Mouse (Mus musculus) embryonic stem cell, embryonic (primary cell): ENCODE data around the gene Cdh12.
"Not testable (repeated sequence)": the region's sequence is repeated elsewhere in the genome, so short reads cannot be mapped to it uniquely, and the experiment has no call there.

Experiments
- CTCF ChIA-PET, 4 experiments: fragments of 300-600 bp in 2 of 4; fragments of 350-600 bp in 2 of 4; sonication (Branson Sonifier 250); formaldehyde crosslinking; loops; one replicate each; lab custom pipeline; 2022; ENCODE audit warnings: inconsistent platforms in 2 of 4; lab: Charles Lee
- POLR2A ChIA-PET, 4 experiments: fragments of 300-600 bp in 2 of 4; fragments of 350-600 bp in 2 of 4; sonication (Branson Sonifier 250); formaldehyde crosslinking; loops; one replicate each; lab custom pipeline; 2022; ENCODE audit warnings: antibody characterized with exemption in 4 of 4, inconsistent platforms in 1 of 4; lab: Charles Lee

Gene Cdh12

GRCm38 (mm10) chr15:21007931-21008330, 558.9 kb downstream of the Cdh12 start:
- CTCF ChIA-PET, result no interaction called here
- POLR2A ChIA-PET, result interaction anchor here in 1 of 4 experiments (0.7 kb wide), 1 partner anchor 122 kb away, joined by 6 read pairs; no protein-coding TSS in a partner anchor

- POLR2A ChIA-PET, result interaction anchor here in 1 of 4 experiments (0.7 kb wide), 1 partner anchor 122 kb away, joined by 6 read pairs; no protein-coding TSS in a partner anchor
- CTCF ChIA-PET, result no interaction called here
Measured at GRCm38 (mm10) chr15:21008487-21008886, 559.4 kb downstream of the Cdh12 start.

GRCm38 (mm10) chr15:21008969-21009368, 559.9 kb downstream of the Cdh12 start:
- POLR2A ChIA-PET, result no interaction called here
- CTCF ChIA-PET, result no interaction called here

- CTCF ChIA-PET, result no interaction called here
- POLR2A ChIA-PET, result no interaction called here
Measured at GRCm38 (mm10) chr15:21063683-21064082, 614.6 kb downstream of the Cdh12 start.

GRCm38 (mm10) chr15:21069264-21069663, 620.2 kb downstream of the Cdh12 start:
- ChIA-PET POLR2A (no interaction called here), CTCF (no interaction called here)

GRCm38 (mm10) chr15:21092824-21093223, 643.8 kb downstream of the Cdh12 start:
- CTCF ChIA-PET, result no interaction called here
- POLR2A ChIA-PET, result no interaction called here

- ChIA-PET CTCF (interaction anchor here in 3 of 4 experiments (0.5 to 1.1 kb wide), 12 partner anchors 8 to 408 kb away, joined by 3 to 7 read pairs (median 3); no protein-coding TSS in a partner anchor), POLR2A (interaction anchor here in 1 of 4 experiments (0.6 kb wide), 2 partner anchors 289 to 1758 kb away, joined by 3 to 4 read pairs; no protein-coding TSS in a partner anchor)
Measured at GRCm38 (mm10) chr15:21109009-21109841, 660.2 kb downstream of the Cdh12 start.

- POLR2A ChIA-PET, result no interaction called here
- CTCF ChIA-PET, result interaction anchor here in 1 of 4 experiments (0.6 to 0.7 kb wide), 3 partner anchors 8 to 296 kb away, joined by 3 to 7 read pairs (median 3); no protein-coding TSS in a partner anchor
Measured at GRCm38 (mm10) chr15:21109889-21110500, 660.9 kb downstream of the Cdh12 start.

GRCm38 (mm10) chr15:21110874-21111603, 662.0 kb downstream of the Cdh12 start:
- CTCF ChIA-PET, result no interaction called here
- POLR2A ChIA-PET, result no interaction called here

- POLR2A ChIA-PET, CTCF ChIA-PET: not testable (repeated sequence)
Measured at GRCm38 (mm10) chr15:21114775-21115174, 665.7 kb downstream of the Cdh12 start.

GRCm38 (mm10) chr15:21130660-21131059, 681.6 kb downstream of the Cdh12 start:
- CTCF ChIA-PET, result no interaction called here
- POLR2A ChIA-PET, result interaction anchor here in 1 of 4 experiments (0.6 kb wide), 1 partner anchor 122 kb away, joined by 6 read pairs; no protein-coding TSS in a partner anchor

GRCm38 (mm10) chr15:21132999-21133398, 683.9 kb downstream of the Cdh12 start:
- ChIA-PET POLR2A (no interaction called here), CTCF (no interaction called here)

GRCm38 (mm10) chr15:21146896-21147295, 697.8 kb downstream of the Cdh12 start:
- POLR2A ChIA-PET, result no interaction called here
- CTCF ChIA-PET, result no interaction called here

GRCm38 (mm10) chr15:21153602-21154001, 704.5 kb downstream of the Cdh12 start:
- ChIA-PET CTCF (no interaction called here), POLR2A (no interaction called here)

- ChIA-PET POLR2A (no interaction called here), CTCF (no interaction called here)
Measured at GRCm38 (mm10) chr15:21179727-21180126, 730.7 kb downstream of the Cdh12 start.

GRCm38 (mm10) chr15:21180191-21180590, 731.1 kb downstream of the Cdh12 start:
- ChIA-PET POLR2A (no interaction called here), CTCF (no interaction called here)

- ChIA-PET POLR2A (interaction anchor here in 1 of 4 experiments (1.0 kb wide), 1 partner anchor 13 kb away, joined by 3 read pairs; no protein-coding TSS in a partner anchor), CTCF (interaction anchor here in 2 of 4 experiments (0.6 to 0.7 kb wide), 2 partner anchors 72 to 394 kb away, joined by 3 to 6 read pairs; no protein-coding TSS in a partner anchor)
Measured at GRCm38 (mm10) chr15:21185799-21186198, 736.7 kb downstream of the Cdh12 start.

GRCm38 (mm10) chr15:21210089-21210488, 761.0 kb downstream of the Cdh12 start:
- POLR2A ChIA-PET, CTCF ChIA-PET: not testable (repeated sequence)

GRCm38 (mm10) chr15:21223006-21223405, 773.9 kb downstream of the Cdh12 start:
- POLR2A ChIA-PET, result no interaction called here
- CTCF ChIA-PET, result no interaction called here
